Mouse (Mus musculus) stomach, embryonic 14.5 days (tissue): ENCODE results near the gene Slit3. TPM values are rescaled to one million over a fixed set of nuclear protein-coding genes. Genes with fewer than 3 reads are reported as not detected.

Experiments
- ATAC-seq: fragments of 200-750 bp; cut with Nextera tagmentation; 2 replicates; pipeline ENCODE4 v1.8.0; 2017; ENCODE audit warnings: low read depth, moderate TSS enrichment; ENCODE audit not compliant: insufficient number of reproducible peaks, insufficient read depth, low FRiP score
- H3K27ac ChIP-seq: fragments of 300-500 bp; sonication (generic); 2 replicates; pipeline ENCODE4 v1.5.1; 2014; ENCODE audit warnings: mild to moderate bottlenecking, low read length, moderate library complexity, mixed read lengths
- H3K27me3 ChIP-seq: fragments of 300-500 bp; sonication (generic); 2 replicates; pipeline ENCODE4 v1.6.1; 2014; ENCODE audit warnings: low read length, control low read depth, mixed read lengths; ENCODE audit not compliant: control insufficient read depth, insufficient read depth
- H3K36me3 ChIP-seq: fragments of 300-500 bp; sonication (generic); 2 replicates; pipeline ENCODE4 v1.6.1; 2014; ENCODE audit warnings: mild to moderate bottlenecking, control low read depth, low read length, moderate library complexity, mixed read lengths; ENCODE audit not compliant: control insufficient read depth, insufficient read depth
- H3K4me1 ChIP-seq: fragments of 300-500 bp; sonication (generic); 2 replicates; pipeline ENCODE4 v1.6.1; 2014; ENCODE audit warnings: low read length, control low read depth, mixed read lengths; ENCODE audit not compliant: control insufficient read depth, insufficient read depth
- H3K4me2 ChIP-seq: fragments of 300-500 bp; sonication (generic); replicated peaks from 2 replicates; pipeline ENCODE4 v1.6.1; 2014; ENCODE audit warnings: low read depth, low read length, control low read depth
- H3K4me3 ChIP-seq: fragments of 300-500 bp; sonication (generic); 2 replicates; pipeline ENCODE4 v1.5.1; 2014; ENCODE audit warnings: low read depth, low read length, control low read depth
- H3K9ac ChIP-seq: fragments of 300-500 bp; sonication (generic); replicated peaks from 2 replicates; pipeline ENCODE4 v1.6.1; 2014; ENCODE audit warnings: low read depth, mild to moderate bottlenecking, control low read depth, low read length, moderate library complexity, mixed read lengths
- H3K9me3 ChIP-seq: fragments of 300-500 bp; sonication (generic); 2 replicates; pipeline ENCODE4 v1.6.1; 2016; ENCODE audit warnings: low read depth, low read length, control low read depth; ENCODE audit not compliant: control insufficient read depth
- WGBS: fragments of 180-500 bp; shearing (Covaris S2); extraction: QIAGEN DNeasy Blood & Tissue Kit; methylation state at CpG from one replicate; pipeline ENCODE4 v1.1.7; 2014; 5-methylcytosine and 5-hydroxymethylcytosine counted together
- polyA plus RNA-seq: library from polyadenylated mRNA; unstranded; fragments of >200 nt; fragmentation: Nextera tagmentation; extraction: Ambion mirVana; gene quantifications from 2 replicates; pipeline ENCODE4 v1.2.1, GENCODE M21; 2014

Gene Slit3
- polyA plus RNA-seq, 1 experiment from 2014 or later, result 18.3 TPM

DNA sequence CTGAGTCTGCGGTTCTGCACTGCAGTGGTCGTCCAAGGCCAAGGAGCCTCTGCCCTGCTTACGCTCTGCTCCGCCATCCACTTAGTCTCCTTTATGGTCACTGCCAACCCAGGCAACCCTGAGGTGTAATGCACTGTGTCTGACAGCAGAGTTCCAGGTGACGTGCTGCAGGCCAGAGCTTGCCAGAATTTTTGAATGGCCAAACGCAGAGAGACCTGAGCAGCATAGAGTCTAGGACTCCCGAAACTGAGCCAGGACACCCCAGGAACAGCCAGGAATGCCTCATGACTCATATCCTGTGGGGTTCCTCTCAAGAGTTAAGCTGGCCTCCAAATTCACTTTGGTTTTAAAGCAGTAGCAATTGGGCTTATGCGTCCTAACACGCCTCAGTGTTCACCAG, 429.0 kb downstream of the Slit3 start:
- no peaks in the 10 kb centered on the region; the same call in 1 of the 2 replicates for H3K27me3 ChIP-seq
- no peak overlapping the region for H3K4me2 ChIP-seq
- 86% methylated on average over 9 of the region's 9 CpGs for WGBS
- no peaks in the 10 kb centered on the region for H3K4me1 ChIP-seq
- H3K4me3 ChIP-seq, result no peak overlapping the region
- H3K9ac ChIP-seq, result no peak overlapping the region
- no peak for ATAC-seq
- no peaks in the 10 kb centered on the region for H3K9me3 ChIP-seq
- H3K27ac ChIP-seq, result no peak overlapping the region
- no peaks in the 10 kb centered on the region for H3K36me3 ChIP-seq

- no peak for ATAC-seq
- Histone ChIP-seq H3K27me3 (no peaks in the 10 kb centered on the region), H3K36me3 (no peaks in the 10 kb centered on the region), H3K27ac (no peak overlapping the region), H3K9ac (no peak overlapping the region), H3K4me3 (no peak overlapping the region), H3K4me2 (no peak overlapping the region), H3K9me3 (no peaks in the 10 kb centered on the region), H3K4me1 (no peaks in the 10 kb centered on the region)
- WGBS, result 69% methylated on average over 11 of the region's 11 CpGs
Observed at GRCm38 (mm10) chr11:35556192-35556591, 435.2 kb downstream of the Slit3 start.

DNA sequence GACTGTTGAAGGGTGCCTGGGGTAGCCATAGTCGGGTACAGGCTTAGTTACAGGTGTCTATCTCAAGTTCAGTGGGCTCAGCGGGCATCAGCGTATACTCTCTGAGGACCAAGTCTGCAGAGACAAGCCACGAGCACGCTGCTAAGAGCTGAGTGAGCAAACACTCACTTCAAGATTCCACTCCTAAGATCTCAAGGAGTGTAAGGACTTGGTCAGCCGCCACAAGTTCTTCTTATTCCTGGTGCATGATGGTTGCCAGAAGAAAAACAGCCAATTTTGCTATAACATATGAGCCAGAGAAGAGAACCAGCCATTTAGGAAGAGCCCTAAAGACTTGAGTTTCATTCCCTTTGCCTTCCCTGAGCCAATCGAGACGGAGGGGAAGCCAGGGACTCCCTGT, 436.5 kb downstream of the Slit3 start:
- no peak for ATAC-seq
- Histone ChIP-seq H3K9ac (no peak overlapping the region), H3K4me1 (no peaks in the 10 kb centered on the region), H3K4me3 (no peak overlapping the region), H3K27me3 (no peaks in the 10 kb centered on the region), H3K9me3 (no peaks in the 10 kb centered on the region), H3K36me3 (no peaks in the 10 kb centered on the region), H3K27ac (no peak overlapping the region), H3K4me2 (no peak overlapping the region)
- 90% methylated on average over 8 of the region's 8 CpGs for WGBS

- no peaks in the 10 kb centered on the region for H3K4me1 ChIP-seq
- H3K9ac ChIP-seq, result no peak overlapping the region
- 86% methylated on average over 2 of the region's 2 CpGs for WGBS
- no peak overlapping the region for H3K4me2 ChIP-seq
- H3K27me3 ChIP-seq, result no peaks in the 10 kb centered on the region
- H3K27ac ChIP-seq, result no peak overlapping the region
- no peak overlapping the region for H3K4me3 ChIP-seq
- ATAC-seq, result no peak
- H3K9me3 ChIP-seq, result no peaks in the 10 kb centered on the region
- no peaks in the 10 kb centered on the region for H3K36me3 ChIP-seq
Observed at GRCm38 (mm10) chr11:35558311-35558710, 437.3 kb downstream of the Slit3 start.

- no peak overlapping the region for H3K27ac ChIP-seq
- WGBS, result 60% methylated on average over 3 of the region's 3 CpGs
- H3K9ac ChIP-seq, result no peak overlapping the region
- no peak for ATAC-seq
- 0 out of 2 replicates have a peak, but pooled peaks cover 3% of the 10 kb centered on the region for H3K4me1 ChIP-seq
- H3K36me3 ChIP-seq, result no peaks in the 10 kb centered on the region
- H3K4me3 ChIP-seq, result no peak overlapping the region
- H3K4me2 ChIP-seq, result no peak overlapping the region
- H3K9me3 ChIP-seq, result no peaks in the 10 kb centered on the region
- H3K27me3 ChIP-seq, result no peaks in the 10 kb centered on the region
Observed at GRCm38 (mm10) chr11:35559386-35559785, 438.4 kb downstream of the Slit3 start.

GRCm38 (mm10) chr11:35561760-35562159, 440.7 kb downstream of the Slit3 start:
- H3K27ac ChIP-seq, result no peak overlapping the region
- H3K9ac ChIP-seq, result no peak overlapping the region
- H3K36me3 ChIP-seq, result no peaks in the 10 kb centered on the region
- 75% methylated on average over 9 of the region's 9 CpGs for WGBS
- H3K4me1 ChIP-seq, result 0 out of 2 replicates have a peak, but pooled peaks cover 3% of the 10 kb centered on the region
- no peak overlapping the region for H3K4me3 ChIP-seq
- H3K4me2 ChIP-seq, result no peak overlapping the region
- H3K27me3 ChIP-seq, result no peaks in the 10 kb centered on the region
- H3K9me3 ChIP-seq, result no peaks in the 10 kb centered on the region
- no peak for ATAC-seq

DNA sequence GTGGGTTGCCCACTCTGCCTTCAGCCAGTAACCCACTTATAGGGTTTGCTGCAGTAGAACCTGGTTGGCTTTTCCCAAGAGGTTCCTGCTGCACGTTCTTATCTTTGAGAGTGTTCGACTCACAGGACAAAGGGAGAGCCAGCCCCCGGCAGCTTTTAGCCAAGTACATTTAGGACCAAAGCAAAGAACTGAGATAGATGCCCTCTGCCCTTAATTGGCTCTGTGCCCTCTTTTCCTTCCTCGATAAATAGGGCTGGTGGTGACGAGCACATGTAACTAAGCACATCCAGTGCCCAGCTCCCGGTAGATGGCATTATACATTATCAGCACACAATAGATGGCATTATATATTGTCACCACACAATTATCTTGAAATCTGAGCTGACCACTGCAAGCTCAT, 444.3 kb downstream of the Slit3 start:
- Histone ChIP-seq H3K27me3 (no peaks in the 10 kb centered on the region), H3K27ac (no peak overlapping the region), H3K4me2 (no peak overlapping the region), H3K36me3 (no peaks in the 10 kb centered on the region), H3K9ac (no peak overlapping the region), H3K4me1 (0 out of 2 replicates have a peak, but pooled peaks cover 3% of the 10 kb centered on the region), H3K4me3 (no peak overlapping the region), H3K9me3 (no peaks in the 10 kb centered on the region)
- 52% methylated on average over 6 of the region's 6 CpGs for WGBS
- ATAC-seq, result no peak

- Histone ChIP-seq H3K27ac (no peak overlapping the region), H3K4me3 (no peak overlapping the region), H3K36me3 (no peaks in the 10 kb centered on the region), H3K4me1 (0 out of 2 replicates have a peak, but pooled peaks cover 3% of the 10 kb centered on the region), H3K4me2 (no peak overlapping the region), H3K9ac (no peak overlapping the region), H3K9me3 (no peaks in the 10 kb centered on the region), H3K27me3 (no peaks in the 10 kb centered on the region)
- ATAC-seq, result no peak
- WGBS, result 80% methylated on average over 3 of the region's 3 CpGs
Observed at GRCm38 (mm10) chr11:35566686-35567085, 445.7 kb downstream of the Slit3 start.
